Mouse (Mus musculus) urinary bladder, adult 18-20 months (tissue): ENCODE results near the gene Dpagt1.
"Not testable (repeated sequence)": the region's sequence is repeated elsewhere in the genome, so short reads cannot be mapped to it uniquely, and the experiment has no call there.

Source experiments
- DNase-seq, 2 experiments: peaks; one replicate each; pipeline ENCODE4 v3.0.0; 2022; ENCODE audit warnings: low spot score in 2 of 2, mixed read lengths in 2 of 2

Dpagt1 gene

DNA sequence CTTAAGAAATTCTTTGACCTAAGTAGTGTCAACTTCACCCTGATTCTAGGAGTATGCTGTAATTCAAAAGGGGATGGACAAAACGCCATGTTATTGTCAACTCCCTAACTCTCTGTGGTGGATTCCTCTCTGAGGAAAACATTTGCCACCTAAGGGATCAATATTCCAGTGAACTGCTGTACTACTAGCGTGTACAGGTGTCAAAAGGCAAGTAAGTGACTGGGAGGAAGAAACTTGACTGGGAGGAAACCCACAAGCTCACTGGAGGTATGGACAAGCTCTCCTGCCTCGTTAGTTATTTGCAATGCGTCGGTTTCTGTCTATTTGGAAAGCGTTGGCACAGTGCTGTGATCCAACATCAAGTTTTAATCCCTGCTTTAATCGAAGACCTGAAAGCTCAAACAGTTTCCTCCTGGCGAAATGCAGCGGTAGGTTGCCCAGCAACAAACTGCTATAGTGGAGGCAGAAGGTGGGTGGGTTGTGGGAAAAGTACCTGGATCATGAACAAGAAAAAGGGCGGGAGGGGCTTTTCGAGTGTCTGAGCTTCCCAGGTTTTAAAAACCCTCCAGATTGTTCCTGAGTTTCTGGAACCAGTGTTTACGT is at the start of gene Dpagt1:
Dpagt1 (plus strand) TSS at position 252 of the 603 bp plus-strand sequence.
- no peak for DNase-seq

DNA sequence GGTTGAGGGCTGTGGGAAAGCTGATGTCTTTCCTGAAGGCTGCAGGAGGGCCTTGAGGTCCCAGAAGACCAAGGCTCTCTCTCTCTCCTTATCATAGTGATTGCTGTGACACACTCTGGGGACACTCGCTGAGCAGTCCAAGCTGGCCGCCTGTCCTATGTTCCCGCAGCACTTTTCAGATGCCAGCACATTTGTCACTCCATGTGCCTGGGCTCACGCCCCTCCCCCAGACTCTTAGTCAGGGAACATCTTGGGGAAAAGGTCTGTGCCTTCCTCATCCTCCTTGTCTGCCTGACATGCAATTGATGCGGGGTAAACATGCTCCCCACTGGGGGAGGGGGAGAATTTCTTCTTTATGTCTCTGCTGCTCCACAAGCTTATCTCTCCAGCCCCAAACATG is 42.6 kb upstream of the Dpagt1 start:
- no peak for DNase-seq

DNA sequence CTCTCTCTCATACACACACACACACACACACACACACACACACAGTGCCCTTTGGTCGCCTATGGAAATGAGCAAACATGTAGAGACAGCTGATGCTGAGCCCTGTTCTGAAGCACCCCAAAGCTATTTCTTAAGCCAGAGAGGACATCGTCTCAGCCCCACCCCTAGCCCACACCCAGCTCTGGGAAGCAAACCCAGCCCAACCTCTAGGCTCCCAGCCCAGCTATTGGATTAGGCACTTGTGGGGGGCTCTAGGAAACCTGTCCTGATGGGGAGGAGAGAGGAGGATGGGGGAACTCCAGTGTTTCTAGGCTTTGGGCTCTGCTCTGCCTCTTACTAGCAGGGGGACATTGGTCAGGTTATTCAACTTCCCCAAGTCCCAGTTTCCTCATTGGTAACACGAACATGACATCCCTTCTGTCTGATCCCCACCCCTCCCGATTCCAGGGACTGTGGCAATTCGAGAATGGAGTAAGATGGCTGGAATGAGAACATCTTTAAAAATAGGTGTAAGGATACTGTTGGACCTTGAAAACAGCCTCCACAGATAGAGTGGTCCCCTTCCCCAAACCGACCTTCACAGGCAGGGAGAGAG is 39.5 kb upstream of the Dpagt1 start:
- no peak for DNase-seq

DNA sequence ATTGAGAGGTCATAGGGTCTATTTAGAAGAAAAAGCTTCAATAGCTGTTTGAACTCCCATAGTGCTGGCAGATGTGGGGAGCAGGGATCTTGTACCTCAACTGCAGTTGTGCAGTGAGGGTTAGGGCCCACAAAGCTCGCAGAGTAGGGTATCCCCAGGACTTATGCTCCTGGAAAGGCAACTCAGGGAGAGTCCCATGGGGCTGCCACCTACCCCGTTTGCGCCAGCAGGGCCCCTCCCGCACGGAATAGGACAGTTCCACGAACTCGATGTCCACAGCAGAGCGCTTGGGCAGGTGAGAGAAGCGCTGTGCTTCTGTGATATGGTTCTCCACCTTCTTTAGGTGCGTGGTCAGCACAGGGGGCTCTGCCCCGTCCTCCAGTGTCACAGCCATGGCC is 38.8 kb upstream of the Dpagt1 start:
- DNase-seq, result no peak

DNA sequence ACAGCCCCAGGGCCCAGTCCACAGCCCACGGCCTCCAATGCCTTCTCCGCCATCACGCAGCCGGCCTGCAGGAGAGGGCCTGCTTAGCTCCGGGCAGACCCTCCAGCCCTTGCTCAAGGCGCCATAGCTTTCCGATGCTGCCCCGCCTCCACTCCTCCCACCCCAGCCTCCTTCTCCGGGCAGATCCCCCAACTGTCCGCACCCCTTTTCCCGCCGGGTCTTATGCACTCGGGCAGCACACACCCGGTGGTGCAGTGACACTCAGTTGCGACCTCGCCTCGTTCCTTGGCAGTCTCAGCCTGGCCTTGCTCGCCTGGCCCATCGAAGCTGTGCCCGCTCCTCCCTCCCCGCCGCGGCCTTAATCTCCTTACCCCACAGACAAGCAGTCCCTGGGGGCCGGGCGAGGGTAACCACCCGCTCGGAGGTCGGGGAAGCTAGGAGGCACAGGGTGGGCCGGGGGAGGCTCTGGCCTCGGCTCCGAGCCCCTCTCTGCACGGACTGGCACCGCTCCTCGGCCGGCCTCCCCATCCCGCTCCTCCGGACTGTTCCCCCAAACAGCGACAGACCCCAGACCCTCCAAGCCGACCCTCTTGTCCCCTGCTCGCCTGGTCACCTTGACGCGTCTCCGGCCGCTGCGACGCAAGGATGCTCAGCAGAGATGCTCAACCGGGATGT is 38.3 kb upstream of the Dpagt1 start:
- no peak for DNase-seq

DNA sequence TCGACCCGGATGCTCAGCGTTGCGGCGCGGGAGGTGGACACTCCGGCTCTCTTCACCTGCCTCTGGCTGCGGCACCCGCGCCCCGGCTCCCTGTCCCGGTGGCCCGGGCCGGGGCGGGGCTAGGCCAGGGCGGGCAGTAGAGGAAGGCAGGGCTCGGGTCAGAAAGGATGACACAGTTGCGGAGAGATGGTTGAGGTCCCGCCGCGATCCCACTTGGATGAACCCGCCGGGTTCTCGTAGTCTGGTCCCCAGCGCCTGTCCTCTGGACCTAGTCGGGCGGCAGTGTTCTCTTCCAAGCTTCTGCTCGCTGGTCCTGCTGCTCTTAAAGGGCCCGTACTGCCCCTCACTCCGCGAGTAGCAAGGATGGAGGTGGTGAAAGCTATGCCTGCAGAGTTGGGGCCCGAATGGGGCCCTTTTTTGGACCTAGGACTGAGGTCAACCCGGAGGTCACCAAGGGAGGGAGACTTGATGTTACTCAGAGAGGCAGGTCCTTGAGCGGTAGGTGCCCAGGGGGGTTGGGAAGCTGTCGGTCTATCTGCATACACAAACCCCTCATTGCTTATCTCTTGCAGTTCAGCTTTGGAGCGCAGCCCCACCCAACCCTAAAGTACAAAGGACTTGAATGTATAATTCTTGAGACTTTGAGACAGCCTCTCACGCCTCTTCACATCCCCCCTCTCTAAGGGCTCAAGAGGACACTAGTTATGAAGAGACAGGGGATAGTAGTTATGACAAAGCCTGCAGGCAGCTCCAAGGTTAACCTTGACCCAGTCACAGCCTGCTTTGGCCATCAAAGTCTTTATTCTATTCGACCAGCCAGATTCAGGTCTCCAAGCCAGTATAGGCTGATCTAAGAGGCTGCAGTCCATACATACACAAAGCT is 37.5 kb upstream of the Dpagt1 start, which contains the start of gene Abcg4:
Abcg4 (minus strand) TSS at position 540 of the 883 bp plus-strand sequence.
- peak in 1 of 2 experiments; percentile 24 for DNase-seq

DNA sequence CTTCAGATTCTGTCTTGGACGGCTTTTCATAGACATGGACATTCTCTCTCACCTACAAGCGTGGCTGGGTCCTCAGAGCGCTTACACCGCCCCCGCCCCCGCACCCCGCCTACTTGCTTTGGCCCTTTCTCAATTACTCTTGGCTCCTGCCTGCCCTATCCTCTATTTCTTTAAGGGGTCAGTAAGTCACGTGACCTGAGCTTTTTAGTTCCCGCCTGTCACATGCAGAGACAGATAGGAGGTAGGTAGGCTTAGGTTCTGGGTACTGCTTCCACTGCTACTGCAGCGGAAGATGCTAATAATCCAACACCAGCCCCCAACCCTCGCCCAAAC is 36.9 kb upstream of the Dpagt1 start:
- DNase-seq, result no peak

DNA sequence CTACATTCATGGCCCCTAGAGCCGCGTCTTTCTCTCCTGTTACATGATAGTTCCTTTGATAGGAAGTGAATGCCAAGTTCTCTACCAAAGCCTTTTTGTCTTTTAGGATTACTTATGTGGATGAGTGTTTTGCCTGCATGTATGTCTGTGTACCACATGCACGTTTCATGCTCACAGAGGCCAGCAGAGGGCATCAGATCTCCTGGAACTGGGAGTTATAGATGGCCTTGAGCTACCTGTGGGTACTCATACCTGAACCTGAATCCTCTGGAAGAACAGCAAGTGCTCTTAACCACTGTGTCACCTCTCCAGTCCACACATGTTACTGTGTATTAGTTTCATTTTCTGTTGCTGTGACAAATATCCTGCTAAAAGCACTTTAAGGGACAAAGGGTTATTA is 33.3 kb upstream of the Dpagt1 start:
- DNase-seq, result no peak

DNA sequence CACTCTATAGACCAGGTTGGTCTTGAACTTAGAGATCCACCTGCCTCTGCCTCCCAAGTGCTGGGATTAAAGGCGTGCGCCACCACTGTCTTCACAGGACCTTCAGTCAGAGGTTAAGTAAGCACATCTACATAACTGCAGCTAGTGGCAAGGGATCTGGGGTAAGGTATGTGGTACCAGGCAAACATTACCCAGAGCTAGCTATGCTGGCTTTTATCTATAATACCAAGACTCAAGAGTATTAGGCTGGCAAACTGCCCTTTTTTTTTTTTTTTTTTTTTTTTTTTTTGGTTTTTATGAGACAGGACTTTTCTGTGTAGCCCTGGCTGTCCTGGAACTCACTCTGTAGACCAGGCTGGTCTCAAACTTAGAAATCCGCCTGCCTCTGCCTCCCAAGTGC is 25.8 kb upstream of the Dpagt1 start:
- not testable (repeated sequence) for DNase-seq

DNA sequence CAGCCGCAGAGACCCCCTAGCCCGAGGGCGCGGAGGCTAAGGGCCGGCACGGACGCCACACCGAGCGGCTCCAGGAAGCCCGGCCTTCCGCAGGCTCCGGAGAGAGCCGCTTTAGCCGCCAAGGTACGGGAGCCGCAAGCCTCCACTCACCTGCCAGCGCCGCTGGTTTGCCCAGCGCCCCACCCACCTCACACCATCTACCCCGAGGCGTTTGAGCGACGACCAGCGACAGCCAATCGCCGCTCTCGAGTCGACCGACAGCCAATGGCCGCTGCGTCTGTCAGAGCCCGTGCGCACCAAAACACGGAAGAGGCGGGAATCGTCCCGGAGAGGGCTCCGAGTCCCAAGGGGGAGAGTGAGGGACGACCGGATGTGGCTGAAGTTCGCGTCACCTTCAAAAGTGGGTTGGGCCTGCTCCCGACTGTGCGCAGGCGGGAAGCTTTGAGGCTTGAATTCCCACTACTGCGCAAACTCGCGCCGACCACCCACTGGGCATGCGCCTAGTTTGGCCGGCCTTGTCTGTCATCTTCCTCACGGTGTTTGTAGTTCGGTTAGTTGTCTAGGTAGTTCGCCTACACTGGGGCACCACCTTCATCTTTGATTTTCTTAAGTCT is 20.2 kb upstream of the Dpagt1 start, which contains the start of gene Hinfp:
Hinfp (minus strand) TSS at position 206 of the 614 bp plus-strand sequence.
- peak; percentile 95 to 99 for DNase-seq

DNA sequence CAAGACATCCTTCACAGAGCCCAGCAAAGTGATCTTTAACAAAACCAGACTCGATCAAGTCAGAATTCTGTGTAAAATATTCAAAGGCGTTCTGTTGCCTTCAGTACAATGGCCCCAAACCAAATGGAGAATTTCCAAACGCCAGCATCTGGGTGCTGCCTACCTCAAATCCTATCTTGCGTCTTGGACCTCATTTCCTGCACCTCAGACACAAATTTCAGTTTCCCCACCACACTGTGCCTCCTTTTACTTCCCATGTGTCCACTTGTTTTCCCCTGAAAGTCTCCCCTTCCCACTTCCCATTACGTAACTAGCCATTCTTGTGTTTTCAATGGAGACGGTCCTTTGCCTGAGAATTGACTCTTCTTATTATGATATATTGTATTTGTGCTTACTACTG is 19.3 kb upstream of the Dpagt1 start:
- DNase-seq, result no peak

DNA sequence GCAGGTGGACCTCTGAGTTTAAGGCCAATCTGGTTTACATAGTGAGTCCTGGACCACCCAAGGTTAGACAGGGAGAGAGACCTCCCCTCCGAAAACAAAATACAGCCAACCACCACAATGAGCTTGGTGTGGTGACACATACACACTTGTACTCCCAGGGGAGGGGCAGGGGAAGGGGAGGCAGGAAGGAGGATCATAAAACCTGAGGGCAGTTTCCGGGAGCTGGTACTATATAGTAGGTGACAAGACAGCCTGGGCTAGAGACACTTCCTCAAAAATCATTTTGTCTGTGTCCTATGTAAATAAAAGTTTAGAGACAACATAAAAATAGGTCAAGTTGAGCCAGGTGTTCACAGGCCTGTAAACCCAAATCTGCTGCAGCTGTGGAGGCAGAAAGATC is 18.6 kb upstream of the Dpagt1 start:
- DNase-seq, result no peak

DNA sequence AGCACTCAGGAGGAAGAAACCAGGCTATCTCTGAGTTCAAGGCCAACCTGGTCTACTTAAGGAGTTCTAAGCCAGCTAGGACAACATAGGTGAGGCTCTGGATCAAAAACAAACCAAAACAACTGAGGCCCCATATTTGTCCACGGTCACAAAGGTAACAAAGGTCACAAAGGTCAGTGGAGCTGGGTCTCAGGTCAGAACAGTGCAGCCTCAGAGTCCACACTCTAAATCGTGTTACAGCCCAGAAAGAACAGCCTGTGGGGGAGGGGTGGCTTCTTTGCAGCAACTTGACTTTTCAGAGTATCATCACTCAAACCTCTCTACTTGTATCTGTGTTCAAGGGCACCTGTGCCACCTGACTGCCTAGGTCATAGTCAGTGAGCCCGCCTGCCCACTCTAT is 16.1 kb upstream of the Dpagt1 start:
- DNase-seq, result no peak

DNA sequence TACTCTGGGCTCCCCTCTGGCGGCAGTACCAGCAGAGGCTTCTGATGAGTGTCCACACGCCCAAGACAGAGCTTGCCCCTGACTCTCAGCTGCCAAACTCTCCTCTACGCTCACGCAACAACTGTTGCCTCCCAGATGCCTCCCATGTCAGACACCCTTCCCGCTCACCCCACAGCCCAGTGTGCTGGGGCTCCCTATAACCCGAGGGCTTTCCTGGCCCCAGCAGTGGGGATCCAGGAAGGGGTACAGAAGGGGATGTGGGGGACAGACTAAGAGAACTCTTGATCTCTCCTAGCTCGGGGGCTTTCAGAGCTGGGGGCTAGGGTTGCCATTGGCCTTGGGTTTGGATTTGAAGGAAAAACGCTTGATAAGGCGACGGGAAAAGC is 15.1 kb upstream of the Dpagt1 start:
- DNase-seq, result no peak

DNA sequence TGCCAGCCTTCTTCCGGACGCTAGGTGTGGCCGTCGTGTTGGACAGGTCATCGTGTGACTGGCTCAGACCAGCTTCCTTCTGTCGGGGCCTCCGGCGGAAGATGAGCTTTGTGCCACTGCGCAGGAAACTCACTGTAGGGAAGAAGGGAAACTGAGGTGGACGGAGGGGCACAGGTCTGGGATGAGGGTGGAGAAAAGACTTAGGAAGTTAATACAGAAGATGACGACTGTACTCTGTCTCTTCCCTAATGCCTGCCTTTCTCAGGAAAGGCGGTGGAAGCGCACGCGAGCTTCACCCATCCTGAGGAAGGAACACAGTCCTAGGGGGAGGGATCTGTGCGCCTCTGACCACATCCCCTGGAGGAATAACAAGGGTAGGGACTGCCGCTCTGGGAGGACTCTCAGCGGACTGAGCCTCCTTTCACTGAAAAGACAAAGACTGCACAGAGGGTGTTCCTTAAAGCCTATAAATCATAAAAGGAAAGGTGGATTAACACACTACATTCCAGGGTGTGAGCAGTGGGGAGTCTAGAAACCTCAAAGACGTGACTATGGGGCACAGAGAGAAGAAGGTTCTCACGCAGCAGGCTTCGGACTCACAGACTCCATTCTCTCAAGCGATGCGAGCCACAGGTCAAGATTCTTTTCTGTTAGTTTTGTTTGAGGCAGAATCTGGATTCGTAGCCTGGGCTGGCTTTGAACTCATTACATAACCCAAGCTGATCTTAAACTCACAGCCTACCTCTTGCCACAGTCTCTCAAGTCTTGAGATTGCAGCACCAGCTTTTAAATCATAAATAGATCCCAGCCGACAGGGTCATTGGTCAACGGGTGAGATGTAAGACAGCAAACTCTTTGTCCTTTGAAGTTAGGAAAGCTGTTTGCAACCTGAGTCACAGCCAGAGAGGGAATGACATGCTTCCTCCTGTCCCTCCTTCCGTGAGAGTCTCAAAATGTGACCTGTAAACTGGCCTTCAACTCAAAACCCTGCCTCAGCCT is 14.4 kb upstream of the Dpagt1 start:
- DNase-seq, result no peak

DNA sequence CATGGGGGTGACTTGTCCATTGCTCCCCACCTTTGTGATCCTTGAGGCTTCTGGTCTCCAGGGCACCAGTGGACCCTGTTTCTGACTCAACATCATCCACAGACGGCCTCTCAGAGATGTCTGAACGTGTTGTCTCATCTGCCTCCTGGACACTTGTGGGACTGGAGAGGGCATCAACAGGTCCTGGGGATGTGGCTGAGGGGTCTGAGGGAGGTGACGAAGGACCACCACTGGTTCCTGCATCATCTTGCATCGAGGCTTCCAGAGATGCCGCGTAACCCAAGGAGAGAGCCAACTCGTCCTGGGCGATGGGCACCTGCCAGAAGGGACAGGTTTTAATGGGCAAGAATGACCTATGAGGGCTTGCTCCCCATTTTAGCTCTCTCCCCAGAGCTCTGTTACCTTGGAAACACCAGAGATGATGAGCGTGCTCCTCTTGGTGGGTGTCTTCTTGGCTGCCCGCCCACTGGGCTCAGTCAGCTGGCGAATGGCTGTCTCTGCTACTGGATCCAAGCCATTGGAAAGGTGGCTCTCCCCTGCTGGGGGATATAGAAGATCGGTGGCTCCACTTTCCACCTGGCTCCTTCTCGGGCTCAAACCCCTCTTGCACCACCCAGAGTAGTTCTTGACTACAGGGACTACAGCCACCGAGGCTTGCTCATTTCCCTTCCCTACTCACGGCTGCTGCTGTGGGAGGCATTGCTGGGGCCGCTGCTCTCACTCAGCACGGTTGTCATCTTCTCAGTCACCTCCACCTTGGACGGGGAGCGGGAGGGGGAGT is 12.2 kb upstream of the Dpagt1 start:
- DNase-seq, result no peak

DNA sequence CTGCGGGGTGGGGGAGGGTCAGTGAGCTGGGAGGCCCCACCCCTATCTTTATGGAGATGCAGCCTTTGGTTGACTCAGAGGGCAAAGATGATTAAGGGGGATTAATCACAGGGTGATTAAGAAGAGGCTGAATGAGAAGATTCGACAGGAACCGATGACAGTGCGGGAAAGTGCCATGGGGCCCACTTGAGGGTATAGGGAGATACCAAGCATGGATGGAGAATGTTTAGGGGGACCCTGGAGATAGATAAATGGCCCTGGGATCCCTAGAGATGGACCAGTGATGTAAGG is 11.6 kb upstream of the Dpagt1 start:
- DNase-seq, result no peak

DNA sequence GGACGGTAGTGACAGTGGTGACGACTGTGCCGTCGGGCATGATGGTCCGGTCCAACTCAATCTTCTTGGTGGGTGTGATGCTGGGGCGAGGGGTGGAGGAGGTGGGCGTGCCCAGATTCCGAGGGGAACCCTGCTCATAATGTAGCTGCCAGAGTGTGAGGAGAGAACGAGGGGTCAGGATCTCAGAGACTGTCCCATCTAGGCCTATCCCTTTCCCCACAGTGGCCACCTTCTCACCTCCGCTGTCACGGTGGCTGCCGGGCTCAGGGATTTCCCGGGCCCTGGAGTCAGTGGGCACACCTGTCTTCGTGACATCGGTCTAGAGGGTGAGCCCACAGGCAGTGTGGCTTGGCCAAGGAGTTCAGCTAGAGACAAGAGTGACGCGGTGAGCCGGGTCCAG is 10.9 kb upstream of the Dpagt1 start:
- no peak for DNase-seq

DNA sequence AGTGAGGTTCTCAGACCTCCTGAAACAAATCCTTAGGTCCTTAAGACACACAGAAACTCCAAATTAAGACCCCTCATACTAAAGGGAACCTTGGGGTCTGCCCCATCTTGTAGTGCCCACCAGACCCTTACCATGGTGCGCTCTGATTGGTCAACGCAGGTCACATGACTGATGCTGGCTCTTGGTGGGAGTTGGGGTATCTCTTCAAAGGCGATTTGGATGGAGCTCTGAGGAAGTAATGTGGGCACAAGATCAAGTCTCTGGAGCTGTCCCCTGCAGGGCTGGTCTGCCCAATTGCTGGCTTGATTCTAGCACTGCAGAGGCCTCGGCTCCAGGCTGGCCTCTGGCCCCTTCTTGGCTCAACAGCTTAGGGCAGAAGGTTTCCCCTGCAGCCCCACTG is 8.4 kb upstream of the Dpagt1 start:
- DNase-seq, result no peak
